Mouse (Mus musculus): ENCODE measurements around the gene Gm20219. TPM values are rescaled to one million over a fixed set of nuclear protein-coding genes. Genes with fewer than 3 reads are reported as not detected.
A peak's percentile ranks its signal among the peaks of the same experiment; 100 is the strongest.

Gm20219 gene
- total and polyA plus RNA-seq, 3 experiments: 0.62 to 3.1 TPM; not detected in 1

- Histone ChIP-seq H3K4me1 (ENCODE audit: control insufficient read depth in 1 of 2, insufficient read depth in 2 of 2, low read length in 2 of 2) (peaks cover 0 to 15% of the 10 kb centered on the region in 2 experiments; a peak in 1 of 4 replicates), H3K79me2 (ENCODE audit: control insufficient read depth, insufficient read depth, low read length, poor library complexity) (no peaks in the 10 kb centered on the region; the same call in 1 of the 2 replicates), H3K9ac (ENCODE audit: control insufficient read depth, low read depth, low read length, poor library complexity, severe bottlenecking) (no peak overlapping the region), H3K4me3 (ENCODE audit: control insufficient read depth in 1 of 2, insufficient read depth in 1 of 2, low read depth in 2 of 2, low read length in 2 of 2) (no peak overlapping the region), H3K27me3 (ENCODE audit: control insufficient read depth in 1 of 2, insufficient read depth in 2 of 2, low read length in 2 of 2) (no peaks in the 10 kb centered on the region), H3K9me3 (replicated peaks; ENCODE audit: insufficient read depth, low read length) (no peaks in the 10 kb centered on the region), H3K27ac (ENCODE audit: control insufficient read depth, low read depth, low read length) (no peak overlapping the region), H3K36me3 (ENCODE audit: control insufficient read depth in 1 of 2, insufficient read depth in 2 of 2, low read length in 2 of 2) (0 out of 4 replicates have a peak, but pooled peaks cover 0 to 2% of the 10 kb centered on the region in 2 experiments)
- TF ChIP-seq TCF12 (IDR thresholded peaks at IDR 0.05; ENCODE audit: low read depth, low read length) (no peak), TAL1 (IDR thresholded peaks at IDR 0.05; ENCODE audit: low read length) (no peak), CHD1 (IDR thresholded peaks at IDR 0.05; ENCODE audit: low read depth, low read length) (no peak), USF2 (IDR thresholded peaks at IDR 0.05; ENCODE audit: borderline replicate concordance in 1 of 2, insufficient read depth in 1 of 2, low read depth in 1 of 2, low read length in 2 of 2) (no peak), JUND (IDR thresholded peaks at IDR 0.05; ENCODE audit: low read depth, low read length) (no peak)
- no peak for DNase-seq (ENCODE audit: low read depth, low spot score)
These were observed 45.1 kb downstream of the Gm20219 start for GRCm38 (mm10) chr17:56509021-56509640.

GRCm38 (mm10) chr17:56507161-56508068 is 46.8 kb downstream of the Gm20219 start:
- peak overlapping the region; percentile 89 for H3K27ac ChIP-seq (ENCODE audit: control insufficient read depth, low read depth, low read length)
- H3K9me3 ChIP-seq (replicated peaks; ENCODE audit: insufficient read depth, low read length): no peaks in the 10 kb centered on the region
- H3K27me3 ChIP-seq (ENCODE audit: control insufficient read depth in 1 of 2, insufficient read depth in 2 of 2, low read length in 2 of 2): no peaks in the 10 kb centered on the region
- no peaks in the 10 kb centered on the region; the same call in 1 of the 2 replicates for H3K79me2 ChIP-seq (ENCODE audit: control insufficient read depth, insufficient read depth, low read length, poor library complexity)
- peak overlapping the region; percentile 88 for H3K9ac ChIP-seq (ENCODE audit: control insufficient read depth, low read depth, low read length, poor library complexity, severe bottlenecking)
- peak; percentile 98 for DNase-seq (ENCODE audit: low read depth, low spot score)
- peaks cover 0 to 15% of the 10 kb centered on the region in 2 experiments; a peak in 1 of 4 replicates for H3K4me1 ChIP-seq (ENCODE audit: control insufficient read depth in 1 of 2, insufficient read depth in 2 of 2, low read length in 2 of 2)
- H3K36me3 ChIP-seq (ENCODE audit: control insufficient read depth in 1 of 2, insufficient read depth in 2 of 2, low read length in 2 of 2): 0 out of 4 replicates have a peak, but pooled peaks cover 0 to 2% of the 10 kb centered on the region in 2 experiments
- H3K4me3 ChIP-seq (ENCODE audit: control insufficient read depth in 1 of 2, insufficient read depth in 1 of 2, low read depth in 2 of 2, low read length in 2 of 2): peak overlapping the region; percentile 70
- TF ChIP-seq CHD1 (IDR thresholded peaks at IDR 0.05; ENCODE audit: low read depth, low read length) (no peak), ZMIZ1 (IDR thresholded peaks at IDR 0.05; ENCODE audit: low read depth, low read length) (peak; percentile 66), POLR2AphosphoS2 (IDR thresholded peaks at IDR 0.05; ENCODE audit: low read length) (peak; percentile 67; the same call in 1 of the 2 replicates), POLR2AphosphoS5 (IDR thresholded peaks at IDR 0.05; ENCODE audit: borderline replicate concordance, low read depth, low read length) (0 out of 2 replicates have a peak, but pooled peaks have one; percentile 20), EP300 (IDR thresholded peaks at IDR 0.05; ENCODE audit: low read depth in 1 of 2, low read length in 2 of 2) (peak in 1 of 2 experiments; percentile 12; a peak in 2 of 4 replicates), POLR2A (IDR thresholded peaks at IDR 0.05; ENCODE audit: control insufficient read depth in 1 of 2, insufficient read depth in 1 of 2, low read depth in 1 of 2, low read length in 2 of 2, poor library complexity in 1 of 2) (peak; percentile 41 to 79), MYC (IDR thresholded peaks at IDR 0.05; ENCODE audit: low read depth, low read length) (peak; percentile 81), GABPA (IDR thresholded peaks at IDR 0.05; ENCODE audit: low read depth, low read length) (no peak), CHD2 (IDR thresholded peaks at IDR 0.05; ENCODE audit: low read length) (peak; percentile 77), USF1 (IDR thresholded peaks at IDR 0.05; ENCODE audit: low read depth, low read length) (peak; percentile 18; the same call in 1 of the 2 replicates), MEF2A (IDR thresholded peaks at IDR 0.05; ENCODE audit: extremely low read depth, insufficient replicate concordance, low read depth, low read length, poor library complexity, severe bottlenecking) (no peak), ELF1 (IDR thresholded peaks at IDR 0.05; ENCODE audit: low read depth, low read length) (peak; percentile 51), TCF12 (IDR thresholded peaks at IDR 0.05; ENCODE audit: low read depth, low read length) (peak; percentile 77), USF2 (IDR thresholded peaks at IDR 0.05; ENCODE audit: borderline replicate concordance in 1 of 2, insufficient read depth in 1 of 2, low read depth in 1 of 2, low read length in 2 of 2) (no peak), TBP (IDR thresholded peaks at IDR 0.05; ENCODE audit: low read depth, low read length) (peak; percentile 70; the same call in 1 of the 2 replicates), GATA1 (IDR thresholded peaks at IDR 0.05; ENCODE audit: low read depth, low read length) (no peak), ZNF384 (IDR thresholded peaks at IDR 0.05; ENCODE audit: low read depth, low read length) (no peak), CTCF (IDR thresholded peaks at IDR 0.05 in 2 of 3, conservative IDR thresholded peaks at IDR 0.05 in 1 of 3; ENCODE audit: control insufficient read depth in 1 of 3, insufficient read depth in 1 of 3, low read depth in 2 of 3, low read length in 3 of 3, poor library complexity in 1 of 3, severe bottlenecking in 1 of 3) (no peak), RCOR1 (IDR thresholded peaks at IDR 0.05; ENCODE audit: low read depth, low read length) (0 out of 2 replicates have a peak, but pooled peaks have one; percentile 44), ZKSCAN1 (IDR thresholded peaks at IDR 0.05; ENCODE audit: low read depth, low read length) (0 out of 2 replicates have a peak, but pooled peaks have one; percentile 26), MXI1 (IDR thresholded peaks at IDR 0.05; ENCODE audit: low read depth, low read length) (peak; percentile 86), MYB (IDR thresholded peaks at IDR 0.05; ENCODE audit: low read depth, low read length) (no peak), E2F4 (IDR thresholded peaks at IDR 0.05; ENCODE audit: borderline replicate concordance, low read depth, low read length) (no peak), NRF1 (IDR thresholded peaks at IDR 0.05; ENCODE audit: insufficient read depth, low read depth, low read length, poor library complexity, severe bottlenecking) (peak; percentile 89)

Data from MEL (cell line).